Comparison of ENCODE assay signal across 15 mouse cellular contexts in genomic region chr11:8700641-8701221, GRCm38 (mm10). TPM values are rescaled to one million over a fixed set of nuclear protein-coding genes. Genes with fewer than 3 reads are reported as not detected.
DNase-seq lines count a peak whose midpoint lies in the region; ATAC-seq and TF ChIP-seq lines count a peak whose summit lies in the region.
"Had no signal": no experiment of that assay in that cellular context is flagged by ENCODE, and none has a peak within 500 bp of the region (broad histone marks: within the 10 kb centered on the region; RNA-seq: fewer than 3 reads in every experiment).

No protein-coding gene starts in this region.

- TF ChIP-seq CTCF in bone marrow macrophage, adult 2 months (IDR thresholded peaks at IDR 0.05; ENCODE audit: low read depth, low read length): no peak
- no peak for TF ChIP-seq CTCF in stomach, postnatal 0 days (IDR thresholded peaks at IDR 0.05; ENCODE audit: low read depth)

- peaks cover 20% of the 10 kb centered on the region for H3K4me1 ChIP-seq in kidney, embryonic 15.5 days
- peaks cover 40% of the 10 kb centered on the region for H3K4me1 ChIP-seq in bone marrow macrophage, adult 2 months (ENCODE audit: control insufficient read depth, insufficient read depth, low read length)
- peaks cover 28% of the 10 kb centered on the region for H3K4me1 ChIP-seq in limb, embryonic 10.5 days
- H3K4me1 ChIP-seq in stomach, postnatal 0 days (replicated peaks; ENCODE audit: control insufficient read depth, insufficient read depth): peaks cover 4% of the 10 kb centered on the region; the same call in 1 of the 2 replicates
- H3K4me1 ChIP-seq: midbrain, embryonic 15.5 days had no signal

- no peaks in the 10 kb centered on the region for H3K27me3 ChIP-seq in kidney, embryonic 15.5 days
- no peaks in the 10 kb centered on the region for H3K27me3 ChIP-seq in limb, embryonic 10.5 days (ENCODE audit: low read depth, poor library complexity, severe bottlenecking)
- no peaks in the 10 kb centered on the region for H3K27me3 ChIP-seq in stomach, postnatal 0 days (ENCODE audit: control insufficient read depth, insufficient read depth, low read length)
- H3K27me3 ChIP-seq: forebrain, embryonic 13.5 days; midbrain, embryonic 15.5 days had no signal

- WGBS in kidney, embryonic 15.5 days: 71% methylated on average over 8 of the region's 8 CpGs
- WGBS in limb, embryonic 10.5 days: 76% methylated on average over 8 of the region's 8 CpGs
- whole genome bisulfite sequencing in stomach, postnatal 0 days: 68% methylated on average over 8 of the region's 8 CpGs

- no peaks in the 10 kb centered on the region for H3K36me3 ChIP-seq in kidney, embryonic 15.5 days
- H3K36me3 ChIP-seq in limb, embryonic 10.5 days: no peaks in the 10 kb centered on the region
- no peaks in the 10 kb centered on the region for H3K36me3 ChIP-seq in stomach, postnatal 0 days (ENCODE audit: control insufficient read depth, insufficient read depth, low read length)
- H3K36me3 ChIP-seq: midbrain, embryonic 15.5 days had no signal

- H3K27ac ChIP-seq in kidney, embryonic 15.5 days: peak overlapping the region; percentile 55; the same call in 1 of the 2 replicates
- H3K27ac ChIP-seq in bone marrow macrophage, adult 2 months (ENCODE audit: insufficient read depth, low read depth, low read length): peak overlapping the region; percentile 58
- peak overlapping the region; percentile 27 for H3K27ac ChIP-seq in limb, embryonic 10.5 days
- no peak overlapping the region; the same call in 1 of the 2 replicates for H3K27ac ChIP-seq in stomach, postnatal 0 days (replicated peaks)
- H3K27ac ChIP-seq: forebrain, embryonic 13.5 days; gastrocnemius, adult 2 months; midbrain, embryonic 15.5 days had no signal

- no peak for ATAC-seq in kidney, embryonic 15.5 days (replicated peaks; ENCODE audit: low FRiP score)
- ATAC-seq in stomach, postnatal 0 days (ENCODE audit: low FRiP score, low TSS enrichment): no peak
- ATAC-seq: forebrain, embryonic 13.5 days; midbrain, embryonic 15.5 days had no signal

- TF ChIP-seq POLR2A in bone marrow macrophage, adult 2 months (IDR thresholded peaks at IDR 0.05; ENCODE audit: borderline replicate concordance, low read depth, low read length): no peak

- no peaks in the 10 kb centered on the region for H3K9me3 ChIP-seq in kidney, embryonic 15.5 days (replicated peaks)
- H3K9me3 ChIP-seq in limb, embryonic 10.5 days (replicated peaks): no peaks in the 10 kb centered on the region
- no peaks in the 10 kb centered on the region for H3K9me3 ChIP-seq in stomach, postnatal 0 days (ENCODE audit: control insufficient read depth, low read length)
- H3K9me3 ChIP-seq: forebrain, embryonic 13.5 days; midbrain, embryonic 15.5 days had no signal

- no peak for DNase-seq in kidney, postnatal 25 days
- DNase-seq in limb, embryonic 10.5 days (ENCODE audit: low spot score): no peak
- DNase-seq in stomach, postnatal 0 days (ENCODE audit: low spot score): no peak
- DNase-seq in Muller cell, postnatal 12 days (ENCODE audit: inconsistent ontology term): no peak
- DNase-seq in yolk sac, embryonic 10.5 days (ENCODE audit: low spot score): no peak
- no peak for DNase-seq in kidney, postnatal 14 days
- DNase-seq: adrenal gland, adult 8-10 months; cerebellum, postnatal 25 days; gastrocnemius, adult 2 months; lung, adult 18-20 months; right cerebral cortex, adult 18-20 months had no signal

- H3K9ac ChIP-seq in kidney, embryonic 15.5 days: no peak overlapping the region
- peak overlapping the region; percentile 4; the same call in 1 of the 2 replicates for H3K9ac ChIP-seq in stomach, postnatal 0 days (ENCODE audit: low read length)
- H3K9ac ChIP-seq: forebrain, embryonic 13.5 days; midbrain, embryonic 15.5 days had no signal

- H3K4me3 ChIP-seq in kidney, embryonic 15.5 days (replicated peaks): no peak overlapping the region
- no peak overlapping the region for H3K4me3 ChIP-seq in bone marrow macrophage, adult 2 months (ENCODE audit: insufficient read depth, low read length)
- H3K4me3 ChIP-seq in limb, embryonic 10.5 days: no peak overlapping the region
- H3K4me3 ChIP-seq in stomach, postnatal 0 days (ENCODE audit: low read depth, low read length): no peak overlapping the region
- H3K4me3 ChIP-seq: forebrain, embryonic 13.5 days; gastrocnemius, adult 2 months; midbrain, embryonic 15.5 days had no signal

- H3K4me2 ChIP-seq in kidney, embryonic 15.5 days: no peak overlapping the region
- H3K4me2 ChIP-seq in stomach, postnatal 0 days (replicated peaks; ENCODE audit: low read depth): no peak overlapping the region
- H3K4me2 ChIP-seq: forebrain, embryonic 13.5 days; midbrain, embryonic 15.5 days had no signal

- no peak for TF ChIP-seq EP300 in stomach, postnatal 0 days (optimal IDR thresholded peaks at IDR 0.05)

RNA-seq across cellular contexts. Expression of gene Tns3, which starts 36.4 kb away (rescaled TPM):
- 25.7 and 27.7 TPM in 2 replicates for polyA plus RNA-seq in kidney, embryonic 15.5 days (2015; fragmentation: Nextera tagmentation; extraction: Ambion mirVana)
- polyA plus RNA-seq in bone marrow macrophage, adult 2 months (2012; ENCODE audit: insufficient read depth, insufficient read length, missing spikeins): 82.5 and 102 TPM in 2 replicates
- 28.2 and 35.6 TPM in 2 replicates for polyA plus RNA-seq in limb, embryonic 10.5 days (2016; fragmentation: Nextera tagmentation; extraction: Ambion mirVana)
- 10.4 and 10.5 TPM in 2 replicates for polyA plus RNA-seq in stomach, postnatal 0 days (2015; fragmentation: Nextera tagmentation; extraction: Ambion mirVana)
